Mouse (Mus musculus) midbrain, embryonic 11.5 days (tissue): Measurements from ENCODE around the gene Gpr157. TPM values are rescaled to one million over a fixed set of nuclear protein-coding genes. Genes with fewer than 3 reads are reported as not detected.
A peak's percentile ranks its signal among the peaks of the same experiment; 100 is the strongest.

Experiments
- ATAC-seq: fragments of 200-750 bp; cut with Nextera tagmentation; 2 replicates; pipeline ENCODE4 v1.8.0; 2017; ENCODE audit warnings: moderate TSS enrichment, moderate library complexity; ENCODE audit not compliant: low FRiP score
- DNase-seq: peaks from one replicate; pipeline ENCODE4 v3.0.0; 2015; ENCODE audit warnings: low spot score; ENCODE audit errors: missing footprints
- H3K27ac ChIP-seq: fragments of 300-500 bp; sonication (generic); 2 replicates; pipeline ENCODE4 v1.5.1; 2014; ENCODE audit warnings: low read depth, low read length
- H3K27me3 ChIP-seq: fragments of 300-500 bp; sonication (generic); 2 replicates; pipeline ENCODE4 v1.6.1; 2014; ENCODE audit warnings: mild to moderate bottlenecking, low read length, moderate library complexity, mixed read lengths; ENCODE audit not compliant: control insufficient read depth, insufficient read depth
- H3K36me3 ChIP-seq: fragments of 300-500 bp; sonication (generic); 2 replicates; pipeline ENCODE4 v1.6.1; 2014; ENCODE audit warnings: mild to moderate bottlenecking, low read length, moderate library complexity, mixed read lengths; ENCODE audit not compliant: control insufficient read depth, insufficient read depth
- H3K4me1 ChIP-seq: fragments of 300-500 bp; sonication (generic); 2 replicates; pipeline ENCODE4 v1.6.1; 2014; ENCODE audit warnings: low read length; ENCODE audit not compliant: control insufficient read depth, insufficient read depth
- H3K4me2 ChIP-seq: fragments of 300-500 bp; sonication (generic); 2 replicates; pipeline ENCODE4 v1.6.1; 2014; ENCODE audit warnings: mild to moderate bottlenecking, moderate library complexity
- H3K4me3 ChIP-seq: fragments of 300-500 bp; sonication (generic); 2 replicates; pipeline ENCODE4 v1.5.1; 2014; ENCODE audit warnings: low read depth, low read length
- H3K9ac ChIP-seq: fragments of 300-500 bp; sonication (generic); 2 replicates; pipeline ENCODE4 v1.6.1; 2014; ENCODE audit warnings: low read length
- H3K9me3 ChIP-seq: fragments of 300-500 bp; sonication (generic); 2 replicates; pipeline ENCODE4 v1.6.1; 2016; ENCODE audit warnings: low read length; ENCODE audit not compliant: control insufficient read depth
- WGBS: fragments of 180-500 bp; shearing (Covaris S2); extraction: QIAGEN DNeasy Blood & Tissue Kit; methylation state at CpG from one replicate; pipeline ENCODE4 v1.1.7; 2014; 5-methylcytosine and 5-hydroxymethylcytosine counted together
- polyA plus RNA-seq: library from polyadenylated mRNA; unstranded; fragments of >200 nt; fragmentation: Nextera tagmentation; extraction: Ambion mirVana; gene quantifications from 2 replicates; pipeline ENCODE4 v1.2.1, GENCODE M21; 2014

The Gpr157 gene
- polyA plus RNA-seq, 1 experiment from 2014 or later, result 0.10 TPM

- 15% methylated on average over 15 of the region's 15 CpGs for WGBS
- H3K27me3 ChIP-seq, result peaks cover 30% of the 10 kb centered on the region
- H3K27ac ChIP-seq, result no peak overlapping the region
- peak overlapping the region; percentile 39 for H3K4me3 ChIP-seq
- no peaks in the 10 kb centered on the region for H3K9me3 ChIP-seq
- no peaks in the 10 kb centered on the region for H3K36me3 ChIP-seq
- H3K4me2 ChIP-seq, result peak overlapping the region; percentile 61
- H3K4me1 ChIP-seq, result peaks cover 10% of the 10 kb centered on the region
- ATAC-seq (no peak), DNase-seq (peak; percentile 91)
- peak overlapping the region; percentile 27; the same call in 1 of the 2 replicates for H3K9ac ChIP-seq
Observed at GRCm38 (mm10) chr4:150049157-150049513, 38.0 kb upstream of the Gpr157 start.

GRCm38 (mm10) chr4:150049564-150050226 is 37.5 kb upstream of the Gpr157 start:
- Histone ChIP-seq H3K4me2 (no peak overlapping the region), H3K4me3 (no peak overlapping the region)
- no peak for ATAC-seq

GRCm38 (mm10) chr4:150051514-150051913 is 35.7 kb upstream of the Gpr157 start:
- DNase-seq (no peak), ATAC-seq (no peak)
- no peak overlapping the region for H3K27ac ChIP-seq
- WGBS, result 78% methylated on average over 8 of the region's 8 CpGs
- no peak overlapping the region for H3K4me3 ChIP-seq
- peaks cover 27% of the 10 kb centered on the region for H3K27me3 ChIP-seq
- H3K4me2 ChIP-seq, result no peak overlapping the region
- H3K9ac ChIP-seq, result no peak overlapping the region
- H3K9me3 ChIP-seq, result no peaks in the 10 kb centered on the region
- H3K4me1 ChIP-seq, result peaks cover 10% of the 10 kb centered on the region
- no peaks in the 10 kb centered on the region for H3K36me3 ChIP-seq

More at GRCm38 (mm10) chr4:150049564-150050226, 37.5 kb upstream of the Gpr157 start:
- WGBS, result 17% methylated on average over 13 of the region's 13 CpGs
- H3K36me3 ChIP-seq, result no peaks in the 10 kb centered on the region
- no peak overlapping the region for H3K27ac ChIP-seq
- no peaks in the 10 kb centered on the region for H3K9me3 ChIP-seq
- DNase-seq, result no peak
- H3K27me3 ChIP-seq, result peaks cover 30% of the 10 kb centered on the region
- H3K4me1 ChIP-seq, result peaks cover 10% of the 10 kb centered on the region
- H3K9ac ChIP-seq, result no peak overlapping the region

- WGBS, result 98% methylated on average over 3 of the region's 3 CpGs
- ATAC-seq, result no peak
Observed at GRCm38 (mm10) chr4:150052380-150052779, 34.8 kb upstream of the Gpr157 start.

GRCm38 (mm10) chr4:150056171-150056570 is 31.0 kb upstream of the Gpr157 start:
- Histone ChIP-seq H3K4me1 (no peaks in the 10 kb centered on the region), H3K4me2 (no peak overlapping the region), H3K9me3 (no peaks in the 10 kb centered on the region), H3K4me3 (no peak overlapping the region), H3K27me3 (no peaks in the 10 kb centered on the region), H3K36me3 (no peaks in the 10 kb centered on the region), H3K27ac (no peak overlapping the region), H3K9ac (no peak overlapping the region)
- ATAC-seq (no peak), DNase-seq (no peak)
- 89% methylated on average over 7 of the region's 7 CpGs for WGBS

More at GRCm38 (mm10) chr4:150052380-150052779, 34.8 kb upstream of the Gpr157 start:
- Histone ChIP-seq H3K27ac (no peak overlapping the region), H3K4me2 (no peak overlapping the region), H3K36me3 (no peaks in the 10 kb centered on the region), H3K9me3 (no peaks in the 10 kb centered on the region), H3K4me1 (peaks cover 10% of the 10 kb centered on the region), H3K9ac (no peak overlapping the region), H3K4me3 (no peak overlapping the region), H3K27me3 (peaks cover 25% of the 10 kb centered on the region)
- no peak for DNase-seq

- H3K9me3 ChIP-seq, result no peaks in the 10 kb centered on the region
- no peak overlapping the region for H3K4me2 ChIP-seq
- no peak overlapping the region for H3K27ac ChIP-seq
- H3K4me3 ChIP-seq, result no peak overlapping the region
- H3K36me3 ChIP-seq, result no peaks in the 10 kb centered on the region
- H3K27me3 ChIP-seq, result no peaks in the 10 kb centered on the region
- 88% methylated on average over 12 of the region's 12 CpGs for WGBS
- no peaks in the 10 kb centered on the region for H3K4me1 ChIP-seq
- H3K9ac ChIP-seq, result no peak overlapping the region
- ATAC-seq (no peak), DNase-seq (no peak)
Observed at GRCm38 (mm10) chr4:150057722-150058121, 29.4 kb upstream of the Gpr157 start.

- H3K4me1 ChIP-seq, result no peaks in the 10 kb centered on the region
- H3K27me3 ChIP-seq, result no peaks in the 10 kb centered on the region
- ATAC-seq, result no peak
- H3K27ac ChIP-seq, result no peak overlapping the region
- H3K4me3 ChIP-seq, result no peak overlapping the region
- 0 out of 2 replicates have a peak overlapping the region, but pooled peaks have one; percentile 4 for H3K9ac ChIP-seq
- no peaks in the 10 kb centered on the region for H3K9me3 ChIP-seq
- H3K4me2 ChIP-seq, result no peak overlapping the region
- no peak for DNase-seq
- no peaks in the 10 kb centered on the region for H3K36me3 ChIP-seq
- WGBS, result 48% methylated on average over 9 of the region's 9 CpGs
Observed at GRCm38 (mm10) chr4:150059841-150060468, 27.2 kb upstream of the Gpr157 start.

GRCm38 (mm10) chr4:150060469-150061170 is 26.5 kb upstream of the Gpr157 start:
- ATAC-seq (no peak), DNase-seq (no peak)
- no peak overlapping the region for H3K4me3 ChIP-seq
- H3K36me3 ChIP-seq, result no peaks in the 10 kb centered on the region
- H3K4me1 ChIP-seq, result no peaks in the 10 kb centered on the region
- no peak overlapping the region for H3K27ac ChIP-seq
- H3K4me2 ChIP-seq, result no peak overlapping the region
- WGBS, result 76% methylated on average over 23 of the region's 23 CpGs
- no peaks in the 10 kb centered on the region for H3K9me3 ChIP-seq
- H3K27me3 ChIP-seq, result no peaks in the 10 kb centered on the region
- H3K9ac ChIP-seq, result no peak overlapping the region
